Mouse (Mus musculus): Measurements from ENCODE around the gene St3gal5.
"Not testable (repeated sequence)": the region's sequence is repeated elsewhere in the genome, so short reads cannot be mapped to it uniquely, and the experiment has no call there.

St3gal5 gene

DNA sequence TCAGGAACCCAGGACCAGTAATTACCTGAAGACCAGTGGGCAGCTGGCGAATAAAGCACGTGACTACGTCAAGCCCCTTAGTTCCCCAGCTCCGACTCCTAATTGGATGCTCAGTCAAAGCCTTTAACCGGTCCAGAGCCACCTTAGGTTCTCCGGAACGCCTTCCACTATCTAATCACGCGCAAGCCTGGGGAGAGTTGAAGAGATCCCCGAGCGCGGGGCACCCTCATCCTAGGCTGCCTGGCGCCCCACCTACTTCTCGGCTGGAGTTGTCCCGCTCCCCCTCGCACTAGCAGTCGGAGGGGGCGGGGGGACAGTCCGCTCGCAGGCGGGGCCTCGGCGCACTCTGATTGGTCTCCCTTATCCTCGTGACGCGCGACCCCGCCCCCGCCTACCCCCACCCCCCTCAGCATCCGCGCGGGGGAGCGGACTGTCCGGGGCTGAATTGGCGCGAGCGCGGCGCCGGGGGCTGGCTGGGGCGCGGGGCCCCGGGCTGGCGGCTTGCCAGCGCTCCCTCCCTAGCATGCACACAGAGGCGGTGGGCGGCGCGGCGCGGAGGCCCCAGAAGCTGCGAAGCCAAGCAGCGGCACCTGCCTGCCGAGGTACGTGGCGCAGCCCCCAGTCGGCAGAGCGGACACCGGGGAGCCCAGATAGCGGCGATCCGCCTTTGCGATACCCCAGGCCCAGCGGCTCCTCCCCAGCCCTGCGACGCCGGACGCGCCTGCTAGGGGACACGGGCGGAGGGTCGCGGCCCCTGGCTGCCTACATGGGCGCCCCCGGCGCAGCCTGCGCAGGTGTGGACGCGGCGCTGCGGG is at the start of gene St3gal5:
Gene St3gal5, plus strand, starts transcription at position 412 of the 815 bp plus-strand sequence.
- DNase-seq = peak; percentile 93 to 96

DNA sequence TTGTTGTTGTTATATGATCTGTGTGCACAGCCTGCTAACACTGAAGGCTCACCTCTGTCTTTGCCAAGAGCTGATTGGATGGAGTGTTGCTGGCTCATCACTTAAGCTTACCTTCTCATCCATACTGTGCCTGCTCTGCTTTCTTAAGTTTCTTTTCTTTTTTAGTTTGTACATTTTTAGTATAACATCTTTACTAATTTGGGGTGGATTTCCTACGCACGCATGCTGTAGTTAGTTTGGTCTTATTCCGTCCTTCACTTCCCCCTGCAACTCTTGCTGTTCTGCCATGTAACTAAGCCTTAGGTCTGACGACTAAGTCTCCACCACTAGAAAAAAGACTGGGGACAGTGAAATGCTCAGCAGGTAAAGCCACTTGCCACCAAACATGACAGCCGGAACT is 48.7 kb upstream of the St3gal5 start:
- DNase-seq = no peak

- DNase-seq = no peak
Measured at GRCm38 (mm10) chr6:72049941-72050340, 47.5 kb upstream of the St3gal5 start.

- no peak for DNase-seq
Measured at GRCm38 (mm10) chr6:72050827-72051226, 46.6 kb upstream of the St3gal5 start.

DNA sequence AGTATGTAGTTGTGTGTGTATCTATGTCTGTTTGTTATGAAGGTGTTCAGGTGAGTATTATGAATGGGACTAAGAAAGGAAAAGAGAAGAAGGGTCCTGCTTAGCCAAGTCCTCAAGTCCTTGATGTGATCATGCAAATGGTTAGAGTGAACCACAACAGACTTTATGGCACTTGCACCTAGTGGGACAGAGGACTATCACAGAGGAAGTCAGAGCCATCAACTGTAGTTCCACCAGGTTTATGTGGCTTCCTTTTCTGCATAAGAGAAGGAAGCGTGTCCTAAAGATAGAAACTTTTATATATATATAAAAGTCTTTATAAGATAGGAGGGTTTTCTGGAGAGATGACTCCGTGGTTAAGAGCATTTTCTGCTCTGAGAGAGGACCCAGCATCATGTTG is 46.1 kb upstream of the St3gal5 start:
- no peak for DNase-seq

GRCm38 (mm10) chr6:72051757-72052156 is 45.6 kb upstream of the St3gal5 start:
- peak; percentile 16 to 26 for DNase-seq

GRCm38 (mm10) chr6:72056548-72056947 is 40.8 kb upstream of the St3gal5 start:
- DNase-seq = no peak

GRCm38 (mm10) chr6:72058398-72058889 is 38.9 kb upstream of the St3gal5 start:
- no peak for DNase-seq

- DNase-seq = not testable (repeated sequence)
Measured at GRCm38 (mm10) chr6:72060677-72061076, 36.7 kb upstream of the St3gal5 start.

- DNase-seq = no peak
Measured at GRCm38 (mm10) chr6:72063718-72064117, 33.7 kb upstream of the St3gal5 start.

DNA sequence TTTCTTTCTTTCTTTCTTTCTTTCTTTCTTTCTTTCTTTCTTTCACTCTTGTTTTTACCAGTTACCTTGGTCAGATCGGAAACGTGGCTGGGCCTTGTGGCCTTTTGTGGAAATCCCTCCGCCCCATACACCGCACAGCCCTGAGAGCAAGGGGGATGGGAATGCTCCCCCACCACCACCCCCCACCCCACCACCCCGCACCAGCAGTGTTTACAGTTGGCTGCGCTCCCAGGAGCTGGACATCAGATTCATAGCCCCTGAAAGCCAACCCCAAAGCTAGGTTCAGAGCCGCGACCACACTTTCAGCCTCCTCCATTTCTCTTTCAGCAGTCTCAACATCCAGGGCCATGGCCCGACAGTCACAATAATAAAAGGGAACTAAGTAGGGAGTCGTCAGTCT is 31.4 kb upstream of the St3gal5 start:
- DNase-seq = no peak

DNA sequence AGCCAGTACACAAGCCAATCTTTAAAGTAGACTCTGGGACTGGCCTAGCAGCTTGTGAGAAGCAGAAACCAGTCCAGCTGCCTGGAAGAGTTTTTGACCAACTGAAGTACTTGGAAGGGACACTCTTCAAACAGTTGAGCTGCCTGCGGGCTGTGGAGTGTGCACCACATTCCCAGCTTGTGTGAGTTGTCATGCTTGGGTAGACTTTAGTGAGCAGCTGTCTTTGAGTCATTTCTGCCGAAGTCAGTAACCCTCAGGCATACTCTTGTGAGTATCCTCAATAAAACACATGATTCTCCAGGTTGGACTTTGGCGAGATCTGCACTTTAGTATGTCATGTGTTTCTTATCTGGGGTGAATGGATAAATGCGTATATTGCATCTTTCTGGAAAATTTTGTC is 29.0 kb upstream of the St3gal5 start:
- no peak for DNase-seq

- no peak for DNase-seq
Measured at GRCm38 (mm10) chr6:72071281-72071870, 26.0 kb upstream of the St3gal5 start.

GRCm38 (mm10) chr6:72073781-72074180 is 23.6 kb upstream of the St3gal5 start:
- DNase-seq = no peak

DNA sequence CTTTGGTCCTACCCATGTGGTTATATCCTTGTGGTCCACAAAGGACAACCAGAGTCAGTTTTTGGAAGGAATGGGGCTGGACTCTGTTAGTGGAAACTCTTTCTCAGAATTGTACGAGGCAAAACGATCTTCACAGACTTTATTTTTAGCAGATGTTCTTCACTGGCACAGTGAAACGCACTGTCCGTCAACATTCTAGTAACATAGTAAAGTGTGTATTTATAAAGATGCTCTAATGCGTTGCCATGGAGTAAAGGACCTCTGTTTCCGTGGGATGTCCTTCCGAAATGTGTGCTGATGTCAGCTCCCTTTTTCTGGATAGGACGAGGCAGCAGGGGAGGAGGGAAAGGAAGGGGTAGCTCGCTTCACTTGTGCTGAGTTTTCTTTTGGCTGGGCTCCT is 20.9 kb upstream of the St3gal5 start:
- DNase-seq = no peak

DNA sequence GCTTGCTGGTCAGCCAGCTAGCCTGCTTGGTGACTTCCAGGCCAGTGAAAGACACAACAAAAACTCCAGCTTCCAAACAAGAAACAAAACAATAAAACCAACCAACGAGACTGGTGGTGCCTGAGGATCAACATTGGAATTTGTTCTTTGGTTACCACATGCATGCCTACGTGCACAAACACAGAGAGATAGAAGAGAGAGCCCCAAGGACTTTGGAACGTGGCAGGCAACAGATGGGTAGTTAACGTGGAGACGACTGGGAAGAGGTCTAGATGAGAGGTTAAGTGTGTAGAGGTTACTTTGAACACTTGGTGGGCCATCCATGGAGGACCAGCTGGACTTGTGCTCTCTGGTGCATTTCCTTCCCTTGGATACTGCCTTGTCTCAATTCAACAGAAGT is 19.2 kb upstream of the St3gal5 start:
- no peak for DNase-seq

GRCm38 (mm10) chr6:72081318-72082024 is 15.9 kb upstream of the St3gal5 start:
- DNase-seq = no peak

DNA sequence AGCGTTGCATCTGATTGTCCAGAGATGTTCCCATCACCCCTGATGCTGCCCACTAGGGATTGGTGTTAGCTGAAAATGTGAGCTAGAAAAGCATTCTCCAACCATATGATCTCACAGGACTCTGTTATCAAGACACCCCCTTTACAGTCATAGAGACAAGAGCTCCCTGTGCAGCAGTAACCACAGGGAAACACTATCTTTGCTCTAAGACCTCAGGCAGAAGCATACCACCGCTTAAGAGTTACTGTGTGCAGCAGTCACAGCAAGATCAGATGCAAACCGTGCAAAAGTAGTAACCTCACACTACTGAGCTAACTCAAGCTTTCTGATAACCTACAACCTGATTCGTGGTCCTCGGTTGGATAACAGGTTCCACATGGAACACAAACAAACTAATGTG is 10.0 kb upstream of the St3gal5 start:
- no peak for DNase-seq

- DNase-seq = no peak
Measured at GRCm38 (mm10) chr6:72089865-72090264, 7.5 kb upstream of the St3gal5 start.

- DNase-seq = peak; percentile 20 to 42
Measured at GRCm38 (mm10) chr6:72091007-72091406, 6.4 kb upstream of the St3gal5 start.

DNA sequence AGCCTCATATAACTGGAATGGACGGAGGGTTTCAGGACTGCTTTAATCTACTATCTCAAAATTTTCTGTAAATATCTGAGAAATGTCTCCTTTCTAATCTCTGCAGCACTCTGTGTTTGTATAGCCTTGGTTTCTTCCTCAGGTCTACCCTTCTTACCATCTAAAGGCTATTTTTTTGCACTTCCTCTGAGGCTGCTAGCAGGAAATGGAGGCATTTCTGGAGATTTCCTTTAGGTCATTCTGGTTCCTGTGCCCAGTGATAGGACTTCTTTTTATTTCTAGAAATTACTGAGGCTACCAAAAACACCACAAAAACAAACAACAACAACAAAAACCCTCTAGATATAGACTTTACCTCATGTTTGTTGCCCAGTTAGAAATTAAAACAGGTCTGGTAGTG is 4.3 kb upstream of the St3gal5 start:
- DNase-seq = no peak

- DNase-seq = no peak
Measured at GRCm38 (mm10) chr6:72096217-72096616, 1.2 kb upstream of the St3gal5 start.

GRCm38 (mm10) chr6:72096669-72097068 is 723 bp upstream of the St3gal5 start:
- no peak for DNase-seq

Data from kidney, postnatal 4 days (tissue).